Mouse (Mus musculus) E14TG2a.4 (cell line): ENCODE measurements around the gene Nsdhl.

ENCODE experiments used
- H3K27me3 ChIP-seq: 2 replicates; pipeline ENCODE4 v1.6.1; 2014; ENCODE audit warnings: low read length, control low read depth; ENCODE audit not compliant: insufficient read depth
- H3K36me3 ChIP-seq: 2 replicates; pipeline ENCODE4 v1.6.1; 2014; ENCODE audit warnings: low read length, control low read depth; ENCODE audit not compliant: insufficient read depth
- H3K4me1 ChIP-seq: replicated peaks from 2 replicates; pipeline ENCODE4 v1.6.1; 2014; ENCODE audit warnings: low read depth, low read length, control low read depth
- H3K4me3 ChIP-seq: replicated peaks from 2 replicates; pipeline ENCODE4 v1.5.1; 2014; ENCODE audit warnings: mild to moderate bottlenecking, low read length
- H3K9me3 ChIP-seq: 2 replicates; pipeline ENCODE4 v1.6.1; 2014; ENCODE audit warnings: low read length, control low read depth
- CTCF ChIP-seq: conservative IDR thresholded peaks from 2 replicates; pipeline ENCODE4 v1.5.1; 2014; ENCODE audit warnings: low read length
- NANOG ChIP-seq: IDR thresholded peaks from 2 replicates; pipeline ENCODE4 v1.6.1; 2014; ENCODE audit warnings: borderline replicate concordance, low read length, mixed read lengths
- POU5F1 ChIP-seq: IDR thresholded peaks from 2 replicates; pipeline ENCODE4 v1.6.1; 2014; ENCODE audit warnings: low read length, borderline replicate concordance

Gene Nsdhl

DNA sequence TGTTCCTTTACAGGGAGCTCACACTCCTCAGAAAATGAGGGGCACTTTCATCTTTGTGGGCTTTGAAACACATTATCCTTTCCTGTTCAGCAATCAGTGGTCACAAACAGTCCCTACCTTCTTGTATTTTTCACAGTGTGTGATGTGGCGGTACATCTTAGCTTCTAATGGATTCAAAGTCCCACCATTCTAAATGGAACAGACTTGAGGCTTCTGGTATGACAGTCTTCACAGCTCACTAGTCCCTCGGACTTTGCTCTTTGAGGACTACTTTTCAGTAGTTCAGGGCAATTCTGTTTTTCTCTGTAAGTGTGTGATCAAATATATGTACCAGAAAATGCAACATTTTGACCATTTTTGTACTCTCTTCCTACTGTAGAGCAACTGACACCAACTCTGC, 3.0 kb downstream of the Nsdhl start:
- peaks cover 24% of the 10 kb centered on the region for H3K36me3 ChIP-seq
- H3K27me3 ChIP-seq: no peaks in the 10 kb centered on the region
- no peak for TF ChIP-seq NANOG
- TF ChIP-seq POU5F1: no peak
- TF ChIP-seq CTCF: no peak
- H3K9me3 ChIP-seq: no peaks in the 10 kb centered on the region
- H3K4me3 ChIP-seq: no peak overlapping the region
- H3K4me1 ChIP-seq: no peaks in the 10 kb centered on the region; the same call in 1 of the 2 replicates

DNA sequence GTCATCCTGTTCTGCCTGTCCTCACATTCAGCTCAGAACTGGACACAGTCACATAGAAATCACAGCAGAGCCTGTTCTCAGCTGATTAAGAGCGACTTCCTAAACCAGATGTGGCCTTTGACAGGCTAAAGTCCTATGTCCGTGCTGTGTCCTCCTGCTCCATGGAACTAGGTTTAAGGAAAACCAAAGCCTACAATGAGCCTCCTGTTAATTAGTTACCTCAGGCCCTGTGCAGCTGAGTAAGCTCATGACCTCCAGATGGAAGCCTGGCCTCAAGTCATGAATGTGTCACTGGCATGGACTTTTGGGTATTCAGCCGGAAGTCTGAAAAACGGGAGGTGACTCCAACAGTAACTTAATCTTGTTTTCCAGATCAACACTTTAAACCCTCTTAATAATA, 35.1 kb downstream of the Nsdhl start:
- Histone ChIP-seq H3K4me1 (no peaks in the 10 kb centered on the region), H3K4me3 (no peak overlapping the region), H3K27me3 (no peaks in the 10 kb centered on the region), H3K36me3 (peaks cover 92% of the 10 kb centered on the region), H3K9me3 (peaks cover 35% of the 10 kb centered on the region)
- no peak for TF ChIP-seq POU5F1
- TF ChIP-seq CTCF: no peak
- TF ChIP-seq NANOG: no peak

DNA sequence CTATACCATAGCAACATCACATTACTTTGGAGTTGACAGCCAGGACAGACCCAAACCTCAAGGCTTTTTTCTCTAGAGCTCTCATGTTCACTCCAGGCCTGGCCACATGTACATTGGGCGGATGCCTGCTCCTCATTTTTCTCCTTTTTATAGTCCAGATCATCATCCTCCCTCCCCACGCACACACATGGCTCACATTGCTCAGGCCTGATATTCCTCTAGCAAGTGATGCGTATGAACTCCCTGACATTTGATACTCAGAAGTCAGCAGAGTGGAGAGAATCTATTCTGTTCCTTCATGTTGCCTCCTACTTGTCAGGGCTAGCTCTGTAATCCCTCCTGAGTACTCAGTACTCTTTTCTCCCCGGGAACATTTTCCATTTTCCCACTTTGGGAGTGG, 38.1 kb downstream of the Nsdhl start:
- H3K9me3 ChIP-seq: peaks cover 11% of the 10 kb centered on the region; the same call in 1 of the 2 replicates
- H3K4me3 ChIP-seq: no peak overlapping the region
- peaks cover 71% of the 10 kb centered on the region for H3K36me3 ChIP-seq
- H3K4me1 ChIP-seq: no peaks in the 10 kb centered on the region
- TF ChIP-seq NANOG (no peak), CTCF (no peak), POU5F1 (no peak)
- no peaks in the 10 kb centered on the region for H3K27me3 ChIP-seq

DNA sequence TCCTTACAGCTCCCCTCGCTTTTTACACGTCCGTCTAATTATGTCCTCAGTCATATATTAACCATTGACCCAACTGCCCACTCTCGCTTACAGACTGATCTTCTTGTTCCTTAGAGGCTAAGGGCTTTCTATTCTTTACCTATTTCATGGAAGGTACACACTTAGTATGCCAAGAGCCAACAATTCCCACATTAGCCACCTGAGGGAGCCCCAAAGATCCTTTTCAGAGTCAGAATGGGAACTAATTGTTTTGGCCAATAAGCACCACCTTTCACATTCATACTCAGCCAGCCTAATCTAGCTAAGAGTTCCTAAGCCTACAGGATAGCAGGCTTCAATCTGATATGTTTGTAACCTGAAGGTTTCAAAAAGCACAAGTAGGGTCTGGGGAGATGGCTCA, 42.1 kb downstream of the Nsdhl start:
- Histone ChIP-seq H3K4me1 (no peaks in the 10 kb centered on the region), H3K36me3 (peaks cover 31% of the 10 kb centered on the region), H3K27me3 (no peaks in the 10 kb centered on the region), H3K4me3 (no peak overlapping the region), H3K9me3 (no peaks in the 10 kb centered on the region)
- no peak for TF ChIP-seq POU5F1
- TF ChIP-seq NANOG: no peak
- peak; percentile 47 for TF ChIP-seq CTCF

DNA sequence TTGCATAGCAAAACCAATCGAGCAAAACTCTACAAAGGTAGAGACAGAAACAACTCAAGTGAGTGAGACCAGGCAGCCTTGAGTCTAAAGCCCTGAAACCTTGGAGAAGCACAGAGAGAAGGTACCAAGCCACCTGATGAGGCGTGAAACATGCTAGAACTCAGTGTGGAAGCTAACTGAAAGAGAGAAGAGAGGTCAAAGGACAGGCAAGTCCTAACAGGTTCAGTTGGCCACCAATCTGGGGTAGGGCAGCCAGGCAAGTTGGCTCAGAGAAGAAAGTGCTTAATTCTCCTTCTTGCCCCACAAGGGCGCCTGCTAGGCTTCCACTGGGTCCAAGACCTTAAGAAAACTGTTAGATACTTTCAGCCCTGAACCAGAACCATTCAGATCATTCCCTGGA, 43.2 kb downstream of the Nsdhl start:
- Histone ChIP-seq H3K27me3 (no peaks in the 10 kb centered on the region), H3K4me1 (no peaks in the 10 kb centered on the region), H3K36me3 (peaks cover 20% of the 10 kb centered on the region), H3K9me3 (peaks cover 4% of the 10 kb centered on the region; the same call in 1 of the 2 replicates), H3K4me3 (no peak overlapping the region)
- TF ChIP-seq NANOG (no peak), POU5F1 (no peak), CTCF (no peak)

DNA sequence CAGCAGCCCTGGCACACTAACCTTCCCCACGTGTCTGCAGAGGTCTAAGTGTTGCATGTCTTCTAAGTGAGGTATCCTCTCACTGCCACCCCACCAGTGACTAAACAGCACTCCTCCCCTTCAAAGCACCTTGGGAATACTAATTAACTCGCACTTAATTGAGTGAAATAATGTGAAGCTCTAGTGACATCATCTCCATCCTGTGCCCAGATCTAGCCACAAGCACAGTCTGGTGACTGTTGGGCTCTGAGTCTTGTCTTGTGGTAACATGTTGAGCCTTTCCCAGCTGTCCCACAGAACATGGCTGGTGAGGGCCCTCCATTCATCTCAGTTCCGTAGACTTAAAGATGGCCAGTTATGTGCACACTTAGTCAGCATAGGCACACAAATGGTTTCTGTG, 44.4 kb downstream of the Nsdhl start:
- Histone ChIP-seq H3K27me3 (no peaks in the 10 kb centered on the region), H3K4me3 (no peak overlapping the region), H3K36me3 (peaks cover 9% of the 10 kb centered on the region), H3K4me1 (no peaks in the 10 kb centered on the region), H3K9me3 (peaks cover 4% of the 10 kb centered on the region; the same call in 1 of the 2 replicates)
- TF ChIP-seq NANOG (no peak), POU5F1 (no peak), CTCF (no peak)

DNA sequence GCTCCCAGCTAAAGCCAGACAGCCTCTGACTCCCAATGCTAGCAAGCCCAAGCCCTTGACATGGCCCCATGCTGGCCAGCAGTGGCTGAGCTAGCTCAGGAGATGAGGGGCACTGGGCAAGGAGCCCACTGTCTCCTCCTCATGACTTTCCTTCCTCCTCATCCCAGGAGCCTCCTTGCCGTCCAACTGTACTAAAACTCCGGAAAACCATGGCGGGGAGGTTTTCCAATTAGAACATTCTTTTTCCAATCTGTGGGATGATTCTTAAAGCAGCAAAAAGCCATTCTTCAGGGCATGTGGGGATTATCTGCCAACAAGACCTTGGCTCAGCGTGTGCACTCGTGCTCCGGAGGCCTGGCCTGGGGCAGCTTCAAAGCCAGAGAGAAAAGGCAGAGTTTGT, 64.5 kb downstream of the Nsdhl start:
- H3K27me3 ChIP-seq: peaks cover 23% of the 10 kb centered on the region
- H3K36me3 ChIP-seq: no peaks in the 10 kb centered on the region
- no peak overlapping the region for H3K4me3 ChIP-seq
- TF ChIP-seq NANOG (no peak), POU5F1 (no peak), CTCF (no peak)
- no peaks in the 10 kb centered on the region for H3K9me3 ChIP-seq
- H3K4me1 ChIP-seq: no peaks in the 10 kb centered on the region; the same call in 1 of the 2 replicates

DNA sequence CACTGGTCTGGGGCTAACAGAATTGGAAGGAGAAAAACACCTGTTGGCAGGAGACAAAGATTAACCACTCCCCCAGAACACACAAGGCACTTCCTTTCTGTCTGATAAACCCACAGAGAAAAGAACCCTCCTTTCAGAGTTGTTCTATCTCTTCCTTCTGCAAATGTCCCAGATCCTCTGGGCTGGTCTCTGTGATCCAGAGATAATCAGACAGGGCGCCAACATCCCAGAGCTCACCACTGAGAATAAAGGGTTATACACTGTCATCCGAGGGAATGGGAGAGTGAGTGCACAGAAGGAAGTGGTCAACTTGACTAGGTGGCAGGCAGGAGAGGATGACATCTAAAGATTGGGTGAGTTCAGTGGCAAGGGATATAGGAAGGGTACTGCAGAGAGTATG, 67.2 kb downstream of the Nsdhl start:
- TF ChIP-seq POU5F1 (no peak), NANOG (no peak), CTCF (no peak)
- H3K4me1 ChIP-seq: no peaks in the 10 kb centered on the region; the same call in 1 of the 2 replicates
- no peaks in the 10 kb centered on the region for H3K9me3 ChIP-seq
- H3K27me3 ChIP-seq: peaks cover 33% of the 10 kb centered on the region
- H3K4me3 ChIP-seq: no peak overlapping the region
- no peaks in the 10 kb centered on the region for H3K36me3 ChIP-seq

DNA sequence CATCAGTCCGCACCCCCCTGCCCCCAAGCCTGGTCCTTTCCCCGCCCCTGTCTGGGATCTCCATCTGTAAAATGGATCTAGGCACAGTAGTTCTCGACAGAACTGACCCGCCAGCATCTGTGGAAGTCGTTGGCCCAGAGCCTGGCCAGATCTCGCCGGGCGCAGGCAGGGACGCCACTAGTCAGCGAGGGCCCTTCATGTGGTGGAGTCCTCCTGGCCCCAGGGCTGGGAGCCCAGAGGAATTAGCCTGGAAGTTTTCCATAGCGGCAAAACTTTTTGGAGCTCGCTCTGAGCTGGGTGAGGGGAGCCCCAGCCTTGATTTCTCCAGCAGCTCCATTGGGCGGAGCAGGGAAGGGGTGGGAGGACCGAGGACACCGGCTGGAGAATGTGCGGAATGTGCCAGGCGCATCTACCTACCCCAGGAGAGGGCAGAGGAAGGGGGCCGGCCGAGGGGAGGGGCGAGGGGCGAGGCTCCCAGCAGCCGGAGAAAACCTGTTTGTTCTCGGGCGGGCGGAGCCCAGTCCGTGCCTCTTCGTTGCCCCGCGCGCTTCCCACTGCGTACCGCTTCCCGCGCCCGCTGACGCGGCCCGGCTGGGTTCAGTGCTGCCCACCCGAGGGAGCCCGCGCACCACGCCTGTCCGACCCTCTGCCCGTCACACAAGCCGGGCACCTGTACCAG, 68.6 kb downstream of the Nsdhl start, which contains the start of gene Zfp185:
Gene Zfp185 (plus strand): TSS at position 499 of the 679 bp plus-strand sequence.
- peak within 1 kb of the TSS; percentile 75 for H3K4me3 ChIP-seq
- H3K9me3 ChIP-seq: no peaks in the 10 kb centered on the region
- H3K27me3 ChIP-seq: peaks cover 33% of the 10 kb centered on the region
- TF ChIP-seq NANOG (no peak), POU5F1 (no peak), CTCF (no peak)
- H3K4me1 ChIP-seq: no peaks in the 10 kb centered on the region; the same call in 1 of the 2 replicates
- H3K36me3 ChIP-seq: no peaks in the 10 kb centered on the region
